Mouse (Mus musculus) adipocyte (in vitro differentiated cells): Measurements from ENCODE around the gene Pim2.
"Not testable (repeated sequence)": the region's sequence is repeated elsewhere in the genome, so short reads cannot be mapped to it uniquely, and the experiment has no call there.

Experiments
- DNase-seq: peaks from one replicate; pipeline ENCODE4 v3.0.0-alpha.2; 2016; ENCODE audit warnings: low spot score

Pim2 gene

GRCm38 (mm10) chrX:7907735-7908134, 29.7 kb downstream of the Pim2 start, which contains the start of gene Gm10491:
Gene Gm10491 (minus strand): TSS chrX:7907835.
- DNase-seq, result no peak

- not testable (repeated sequence) for DNase-seq
Measured at GRCm38 (mm10) chrX:7909242-7909641, 31.2 kb downstream of the Pim2 start, which contains the start of gene Gm10490. Gene Gm10490 (plus strand): TSS chrX:7909542.

GRCm38 (mm10) chrX:7910473-7910872, 32.4 kb downstream of the Pim2 start:
- DNase-seq, result peak; percentile 34

- not testable (repeated sequence) for DNase-seq
Measured at GRCm38 (mm10) chrX:7915669-7916068, 37.6 kb downstream of the Pim2 start.

- not testable (repeated sequence) for DNase-seq
Measured at GRCm38 (mm10) chrX:7917960-7918359, 39.9 kb downstream of the Pim2 start.

GRCm38 (mm10) chrX:7919601-7920383, 41.7 kb downstream of the Pim2 start, which contains the start of gene Pcsk1n:
Gene Pcsk1n (plus strand): TSS chrX:7919822.
- DNase-seq, result no peak

- DNase-seq, result no peak
Measured at GRCm38 (mm10) chrX:7922032-7922431, 44.0 kb downstream of the Pim2 start.

GRCm38 (mm10) chrX:7926266-7926665, 48.2 kb downstream of the Pim2 start:
- DNase-seq, result no peak

GRCm38 (mm10) chrX:7927116-7927515, 49.1 kb downstream of the Pim2 start:
- no peak for DNase-seq

- DNase-seq, result no peak
Measured at GRCm38 (mm10) chrX:7928270-7928790, 50.3 kb downstream of the Pim2 start, which contains the start of gene Eras. Gene Eras (minus strand): TSS chrX:7928607.
